Mouse (Mus musculus) gastrocnemius, postnatal 36 days (tissue): ENCODE data around the gene Aftph. TPM values are rescaled to one million over a fixed set of nuclear protein-coding genes. Genes with fewer than 3 reads are reported as not detected.
"Not testable (repeated sequence)": the region's sequence is repeated elsewhere in the genome, so short reads cannot be mapped to it uniquely, and the experiment has no call there.

Experiments used
- DNase-seq, 2 experiments: peaks; one replicate each; pipeline ENCODE4 v3.0.0; 2022
- intact Hi-C: fragments of 180-260 bp; cut with DNase I; formaldehyde crosslinking; loops from one replicate; pipeline ENCODE4 v1.15.1; 2025
- long read RNA-seq, 2 experiments: library from polyadenylated mRNA; stranded (forward); transcript quantifications; one replicate each; pipeline ENCODE4 v2.0.0; 2021
- total RNA-seq, 2 experiments: library from RNA; stranded (reverse); gene quantifications; 2 replicates each; pipeline ENCODE4 v1.2.3; 2021

Aftph gene
- 10 to 100 TPM; 14.3 to 15.1 TPM for total RNA-seq
- long read RNA-seq, experiment 1, partial matches to known transcripts: 2 of 3 reads
- long read RNA-seq, experiment 1, other reads (novel, unspliced or antisense): 0 of 3 reads
- long read RNA-seq, experiment 2, partial matches to known transcripts: 0 of 3 reads
- long read RNA-seq, experiment 2, other reads (novel, unspliced or antisense): 2 of 3 reads

- intact Hi-C loops: loop anchor here (5.0 kb wide), 2 partner anchors 289 to 629 kb away; partner anchors contain the start of gene Actr2
- peak; percentile 90 to 96 for DNase-seq
Observed at GRCm38 (mm10) chr11:20741201-20742100, at the start of gene Aftph. Aftph (minus strand) TSS chr11:20741589.

DNA sequence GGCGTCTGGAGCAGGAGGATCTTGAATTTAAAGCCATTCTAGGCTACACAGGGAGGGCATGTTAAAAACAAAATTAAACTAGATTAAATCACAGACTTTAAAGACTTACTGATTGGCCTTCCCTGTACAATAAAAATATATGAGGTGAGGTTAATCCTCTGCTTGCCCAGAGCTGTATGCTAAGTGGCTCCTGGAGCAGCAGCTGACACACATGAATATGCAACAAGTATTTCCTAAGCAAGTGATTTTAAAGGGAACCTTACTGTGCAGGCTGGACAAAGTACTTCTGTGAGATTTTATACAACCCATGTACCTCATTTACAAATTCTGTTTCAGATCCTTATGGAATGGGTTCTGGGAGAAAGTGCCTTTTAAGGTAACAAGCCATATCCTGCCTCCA is 47.6 kb upstream of the Aftph start:
- no peak for DNase-seq
- intact Hi-C loops: no loop called here

GRCm38 (mm10) chr11:20788070-20788469 is 46.7 kb upstream of the Aftph start:
- no peak for DNase-seq
- intact Hi-C loops: no loop called here

DNA sequence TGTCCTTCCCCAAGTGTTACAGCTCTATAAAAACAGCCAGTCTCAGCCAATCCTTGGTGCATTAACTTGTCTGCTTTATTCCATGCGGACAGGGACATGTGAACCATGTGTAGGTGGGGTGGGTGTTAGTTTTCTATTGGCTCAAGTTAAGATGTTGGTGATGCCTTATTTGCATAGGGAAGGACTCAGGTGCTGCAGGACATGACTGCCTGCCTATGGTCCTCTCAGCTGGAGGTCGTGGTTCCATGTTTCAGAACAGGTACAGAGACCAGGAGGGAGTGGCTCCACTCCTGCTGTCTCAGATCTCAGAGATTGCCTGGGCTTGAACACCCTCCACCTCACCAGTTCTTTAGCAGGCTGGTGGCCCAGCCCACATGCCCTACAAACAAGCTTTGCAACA is 44.8 kb upstream of the Aftph start:
- no peak for DNase-seq
- intact Hi-C loops: no loop called here

- DNase-seq: no peak
- intact Hi-C loops: no loop called here
Observed at GRCm38 (mm10) chr11:20785186-20785585, 43.8 kb upstream of the Aftph start.

- no peak for DNase-seq
- intact Hi-C loops: no loop called here
Observed at GRCm38 (mm10) chr11:20784776-20785175, 43.4 kb upstream of the Aftph start.

DNA sequence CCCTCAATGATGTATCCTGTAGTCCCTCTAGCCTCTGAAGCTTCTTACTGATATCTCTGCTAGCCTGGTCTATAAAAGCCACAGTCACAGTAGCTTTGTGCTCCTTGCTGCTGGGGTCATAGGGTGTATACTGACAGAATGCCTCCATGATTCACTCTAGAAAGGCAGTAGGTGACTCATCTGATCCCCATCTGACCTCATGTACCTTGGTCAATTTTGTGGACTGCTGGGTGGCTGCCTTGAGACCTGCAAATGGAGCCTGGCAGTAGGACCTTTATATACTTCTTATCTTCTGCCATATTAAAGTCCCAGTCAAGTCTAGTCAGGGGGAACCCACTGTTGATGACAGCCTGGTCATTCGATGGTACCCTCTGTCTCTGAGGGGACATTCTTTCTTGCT is 42.1 kb upstream of the Aftph start:
- DNase-seq: no peak
- intact Hi-C loops: no loop called here

- no peak for DNase-seq
- intact Hi-C loops: no loop called here
Observed at GRCm38 (mm10) chr11:20782620-20783019, 41.2 kb upstream of the Aftph start.

DNA sequence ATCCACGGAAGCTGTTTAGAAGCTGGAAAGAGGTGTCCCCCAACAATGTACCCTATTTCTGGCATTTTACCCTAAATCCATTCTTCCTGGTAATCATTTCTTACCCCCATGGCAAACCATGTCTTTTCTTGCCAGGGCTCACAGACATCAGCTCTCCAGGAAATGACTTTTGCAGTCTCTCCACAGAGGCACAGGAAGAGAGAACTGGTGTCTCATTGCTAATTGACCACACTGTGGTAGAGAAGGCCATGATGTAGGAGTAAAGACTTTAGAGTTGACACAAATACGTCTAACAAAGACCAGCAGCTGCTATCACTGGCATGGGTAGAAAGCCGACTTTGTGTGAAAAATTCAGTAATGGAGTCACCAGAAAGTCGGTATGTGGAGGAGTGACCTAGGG is 38.9 kb upstream of the Aftph start:
- DNase-seq: no peak
- intact Hi-C loops: no loop called here

DNA sequence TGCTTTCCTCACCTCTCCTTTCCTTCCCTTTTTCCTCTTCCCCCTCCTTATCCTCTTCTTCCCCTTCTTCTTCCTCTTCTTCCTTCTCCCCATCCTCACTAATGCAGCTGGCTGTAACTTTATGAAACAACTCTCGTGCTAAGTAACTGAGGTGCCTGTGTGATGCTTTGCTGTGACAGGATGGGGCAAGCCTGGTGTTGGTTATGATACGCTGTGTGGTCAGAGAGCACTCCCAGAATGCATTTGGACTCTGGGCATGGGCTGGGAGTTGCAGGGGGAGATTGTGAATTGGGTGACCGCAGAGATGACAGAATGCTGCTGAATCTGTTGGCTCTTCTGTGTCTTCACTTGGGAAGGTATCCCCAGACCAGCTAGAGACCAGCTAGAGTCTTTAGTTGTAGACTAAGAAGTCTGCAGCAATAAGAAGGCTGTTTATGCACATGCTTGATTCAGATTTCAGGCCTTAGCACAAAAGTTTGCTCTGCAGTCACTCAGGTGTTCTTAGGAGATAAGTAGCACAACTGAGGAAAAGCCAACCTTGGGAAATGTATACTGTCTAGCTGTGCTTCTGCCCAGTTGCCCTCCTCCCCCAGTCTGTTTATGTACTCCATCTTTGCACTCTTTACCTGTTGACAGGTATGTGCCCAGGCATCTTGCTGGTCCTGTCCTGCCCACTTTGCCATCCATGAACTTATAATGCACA is 37.6 kb upstream of the Aftph start:
- intact Hi-C loops: no loop called here
- no peak for DNase-seq

DNA sequence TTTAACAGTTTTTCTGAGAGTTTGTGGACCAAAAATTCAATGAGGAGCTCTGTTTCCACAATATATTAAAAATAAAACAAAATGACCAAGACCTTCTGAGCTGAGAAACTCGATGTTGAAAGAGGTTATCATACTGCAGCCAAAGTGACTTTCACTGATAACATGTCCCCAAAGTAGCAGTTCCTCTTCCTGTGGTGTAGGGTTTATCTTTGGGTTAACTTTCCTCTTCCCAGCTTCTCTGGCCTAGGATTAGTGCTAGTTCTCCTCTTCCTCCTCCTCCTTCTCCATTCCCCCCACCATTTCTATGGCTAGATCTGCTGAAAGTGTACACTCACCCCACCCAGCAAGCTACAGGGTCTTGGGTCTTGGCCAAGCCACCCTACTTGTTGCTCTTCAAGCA is 36.9 kb upstream of the Aftph start:
- DNase-seq: no peak
- intact Hi-C loops: no loop called here

DNA sequence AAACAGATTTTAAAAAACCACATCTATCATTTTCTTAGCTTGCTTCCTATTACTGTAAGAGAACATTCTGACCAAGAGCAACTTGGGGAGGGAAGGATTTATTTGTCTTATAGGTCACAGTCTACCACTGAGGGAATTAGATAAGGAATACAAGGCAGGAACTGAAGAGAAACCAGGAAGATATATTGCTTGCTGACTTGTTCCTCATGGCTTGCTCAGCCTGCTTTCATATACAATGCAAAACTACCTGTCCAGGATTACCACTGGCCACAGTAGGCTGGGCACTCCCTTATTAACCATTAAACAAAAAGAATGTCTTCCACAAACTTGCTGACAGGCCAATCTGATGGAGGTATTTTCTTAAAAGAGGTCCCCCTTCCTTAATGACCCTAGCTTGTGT is 35.3 kb upstream of the Aftph start:
- intact Hi-C loops: no loop called here
- DNase-seq: no peak

- intact Hi-C loops: no loop called here
Observed at GRCm38 (mm10) chr11:20772642-20773041, 31.3 kb upstream of the Aftph start.

DNA sequence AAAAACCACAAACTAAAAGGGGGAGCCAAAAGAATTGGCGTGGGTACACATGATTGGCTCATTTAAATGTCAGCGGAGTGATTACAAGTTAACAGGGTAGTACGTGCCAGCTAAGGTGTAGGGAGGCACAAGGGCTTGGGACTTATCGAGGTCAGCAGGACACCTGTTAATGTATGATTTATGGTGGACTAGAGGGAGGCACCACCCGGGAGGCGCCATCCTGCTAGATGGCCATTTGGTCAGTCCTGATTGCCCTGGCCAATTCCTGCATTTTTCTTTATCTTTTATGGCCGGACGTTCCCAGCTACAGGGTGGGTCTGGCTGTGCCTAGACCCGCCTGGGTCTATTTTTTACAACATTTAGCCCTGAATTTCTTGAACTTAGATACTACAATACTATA is 30.4 kb upstream of the Aftph start:
- DNase-seq, intact Hi-C loops: not testable (repeated sequence)

More at GRCm38 (mm10) chr11:20772642-20773041, 31.3 kb upstream of the Aftph start:
- DNase-seq: no peak

DNA sequence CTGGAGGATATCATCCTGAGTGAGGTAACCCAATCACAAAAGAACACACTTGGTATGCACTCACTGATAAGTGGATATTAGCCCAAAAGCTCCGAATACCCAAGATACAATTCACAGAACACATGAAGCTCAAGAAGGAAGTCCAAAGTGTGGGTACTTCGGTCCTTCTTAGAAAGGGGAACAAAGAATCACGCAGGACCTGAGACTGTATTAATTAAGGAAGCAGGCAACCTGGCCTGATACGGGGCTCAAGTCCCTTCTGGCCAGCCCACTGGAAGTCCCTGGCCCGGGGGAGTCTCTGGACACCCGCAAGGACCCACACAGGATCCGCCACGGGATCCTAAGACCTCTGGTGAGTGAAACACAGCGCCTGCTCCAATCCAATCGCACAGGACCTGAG is 20.6 kb upstream of the Aftph start:
- DNase-seq, intact Hi-C loops: not testable (repeated sequence)

GRCm38 (mm10) chr11:20750573-20750972 is 9.2 kb upstream of the Aftph start:
- intact Hi-C loops: no loop called here
- no peak for DNase-seq

DNA sequence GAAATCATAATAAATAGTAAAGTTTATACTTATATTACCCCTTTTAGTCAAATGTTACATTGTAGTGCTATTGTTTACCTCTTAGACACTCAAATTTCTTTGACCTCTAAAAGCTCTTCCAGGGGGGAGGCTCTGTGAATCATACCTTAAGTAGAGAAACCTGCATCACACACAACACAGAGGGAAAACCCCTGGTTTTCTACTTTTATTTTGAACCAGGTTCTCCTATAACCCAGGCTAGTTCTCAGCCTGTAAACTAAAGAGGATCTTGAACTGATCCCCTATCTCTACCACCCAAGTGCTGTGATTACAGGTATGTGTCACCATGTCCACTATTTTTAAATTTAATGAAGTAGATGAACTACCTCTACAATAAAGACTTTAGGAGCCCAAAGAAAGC is 2.0 kb upstream of the Aftph start:
- intact Hi-C loops: loop anchor here (5.0 kb wide), 2 partner anchors 291 to 631 kb away; partner anchors contain the start of gene Actr2
- DNase-seq: no peak

- intact Hi-C loops: loop anchor here (5.0 kb wide), 2 partner anchors 290 to 630 kb away; partner anchors contain the start of gene Actr2
- DNase-seq: peak in 1 of 2 experiments; percentile 17
Observed at GRCm38 (mm10) chr11:20742361-20742897, 1.0 kb upstream of the Aftph start.

GRCm38 (mm10) chr11:20740481-20741200 is 748 bp downstream of the Aftph start:
- DNase-seq: peak; percentile 6 to 40
- intact Hi-C loops: loop anchor here (5.0 kb wide), 2 partner anchors 288 to 628 kb away; partner anchors contain the start of gene Actr2

GRCm38 (mm10) chr11:20734066-20734465 is 7.3 kb downstream of the Aftph start:
- DNase-seq: no peak
- intact Hi-C loops: no loop called here
